In the genomic region with DNA sequence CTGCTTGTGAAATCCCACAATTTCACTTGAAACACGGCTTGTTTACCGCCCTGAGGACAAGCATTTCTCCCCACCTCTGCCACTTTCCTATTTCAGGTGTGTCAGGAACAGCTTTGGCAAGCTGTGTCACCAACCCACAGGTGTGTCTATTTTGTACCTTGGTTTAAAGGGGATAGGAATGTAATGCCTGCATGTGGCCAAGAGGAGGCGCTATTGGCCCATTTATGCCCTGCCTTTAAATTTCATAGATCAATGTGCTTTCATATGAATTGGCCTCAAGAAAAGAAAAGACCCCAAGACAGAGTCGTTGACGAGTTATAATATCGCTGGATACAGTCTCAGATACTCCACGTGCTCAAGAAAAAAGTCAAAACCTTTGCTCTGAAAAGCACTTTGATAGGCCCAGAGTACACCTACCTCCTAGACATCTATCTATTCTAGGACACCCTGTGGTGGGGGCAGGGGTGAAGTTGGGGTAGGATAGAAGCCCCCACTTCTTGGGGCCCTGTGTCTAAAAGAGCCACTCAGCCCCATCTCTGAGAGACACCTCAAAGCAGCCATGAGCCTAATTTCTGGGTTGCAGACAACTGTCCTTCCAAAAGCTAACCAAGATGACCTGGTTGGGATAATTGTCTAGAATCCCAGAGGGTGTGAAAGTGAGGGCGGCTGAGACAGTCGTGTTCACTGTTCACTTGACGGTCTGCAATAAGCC, we compare ENCODE assay signal across 9 mouse cellular contexts. TPM values are rescaled to one million over a fixed set of nuclear protein-coding genes. Genes with fewer than 3 reads are reported as not detected.
DNase-seq lines count a peak whose midpoint lies in the region; ATAC-seq and TF ChIP-seq lines count a peak whose summit lies in the region.
"Had no signal": no experiment of that assay in that cellular context is flagged by ENCODE, and none has a peak within 500 bp of the region (broad histone marks: within the 10 kb centered on the region; RNA-seq: fewer than 3 reads in every experiment).

No protein-coding gene starts in this region.

- no peak for TF ChIP-seq POLR2A in brain, embryonic 14.5 days (IDR thresholded peaks at IDR 0.05; ENCODE audit: borderline replicate concordance, extremely low read depth, insufficient read depth, insufficient read length, poor library complexity, severe bottlenecking)

- H3K4me2 ChIP-seq in heart, postnatal 0 days (ENCODE audit: low read depth, low read length), result no peak overlapping the region
- H3K4me2 ChIP-seq in midbrain, embryonic 15.5 days, result no peak overlapping the region
- H3K4me2 ChIP-seq in midbrain, embryonic 14.5 days (ENCODE audit: low read length), result no peak overlapping the region
- H3K4me2 ChIP-seq: embryonic facial prominence, embryonic 12.5 days had no signal

- H3K9me3 ChIP-seq in heart, postnatal 0 days (replicated peaks; ENCODE audit: control insufficient read depth, low read length), result peaks cover under 1% of the 10 kb centered on the region
- no peaks in the 10 kb centered on the region for H3K9me3 ChIP-seq in midbrain, embryonic 15.5 days
- 0 out of 2 replicates have a peak, but pooled peaks cover 2% of the 10 kb centered on the region for H3K9me3 ChIP-seq in midbrain, embryonic 14.5 days (ENCODE audit: control insufficient read depth, low read length)
- H3K9me3 ChIP-seq: embryonic facial prominence, embryonic 12.5 days had no signal

- H3K9ac ChIP-seq in heart, postnatal 0 days (replicated peaks; ENCODE audit: low read depth, low read length), result no peak overlapping the region
- no peak overlapping the region for H3K9ac ChIP-seq in midbrain, embryonic 15.5 days
- no peak overlapping the region for H3K9ac ChIP-seq in midbrain, embryonic 14.5 days (replicated peaks; ENCODE audit: low read length)
- H3K9ac ChIP-seq: embryonic facial prominence, embryonic 12.5 days had no signal

- no peak for DNase-seq in heart, postnatal 0 days (ENCODE audit: low spot score)
- no peak for DNase-seq in heart, adult 18-20 months
- no peak for DNase-seq in midbrain, embryonic 14.5 days
- DNase-seq in brain, embryonic 14.5 days (ENCODE audit: low read depth), result no peak
- DNase-seq in retina, embryonic 14.5 days (ENCODE audit: low spot score), result peak; percentile 61
- no peak for DNase-seq in layer of hippocampus, adult 18-20 months (ENCODE audit: low spot score in 2 of 2)
- no peak for DNase-seq in embryo, embryonic 11 days

- no peaks in the 10 kb centered on the region for H3K4me1 ChIP-seq in heart, postnatal 0 days (ENCODE audit: control insufficient read depth, insufficient read depth)
- peaks cover 7% of the 10 kb centered on the region; the same call in 1 of the 2 replicates for H3K4me1 ChIP-seq in midbrain, embryonic 15.5 days
- no peaks in the 10 kb centered on the region for H3K4me1 ChIP-seq in midbrain, embryonic 14.5 days (ENCODE audit: control insufficient read depth, insufficient read depth, low read length)
- H3K4me1 ChIP-seq: embryonic facial prominence, embryonic 12.5 days had no signal

- TF ChIP-seq CTCF in heart, postnatal 0 days (IDR thresholded peaks at IDR 0.05; ENCODE audit: low read depth), result peak; percentile 42
- TF ChIP-seq CTCF in brain, embryonic 14.5 days (IDR thresholded peaks at IDR 0.05; ENCODE audit: borderline replicate concordance, extremely low read depth, insufficient read depth, insufficient read length), result peak; percentile 56; the same call in 1 of the 2 replicates

- no peaks in the 10 kb centered on the region for H3K27me3 ChIP-seq in heart, postnatal 0 days (ENCODE audit: control insufficient read depth, insufficient read depth, low read length)
- no peaks in the 10 kb centered on the region for H3K27me3 ChIP-seq in midbrain, embryonic 15.5 days (replicated peaks)
- H3K27me3 ChIP-seq in midbrain, embryonic 14.5 days (ENCODE audit: control insufficient read depth, insufficient read depth, low read length), result no peaks in the 10 kb centered on the region
- H3K27me3 ChIP-seq: embryonic facial prominence, embryonic 12.5 days had no signal

- H3K36me3 ChIP-seq in heart, postnatal 0 days (replicated peaks; ENCODE audit: control insufficient read depth, insufficient read depth, low read length), result 0 out of 2 replicates have a peak, but pooled peaks cover 2% of the 10 kb centered on the region
- H3K36me3 ChIP-seq in midbrain, embryonic 15.5 days (replicated peaks), result no peaks in the 10 kb centered on the region
- H3K36me3 ChIP-seq in midbrain, embryonic 14.5 days (ENCODE audit: control insufficient read depth, insufficient read depth, low read length), result peaks cover 7% of the 10 kb centered on the region; the same call in 1 of the 2 replicates
- H3K36me3 ChIP-seq: embryonic facial prominence, embryonic 12.5 days had no signal

- no peak overlapping the region for H3K4me3 ChIP-seq in heart, postnatal 0 days (ENCODE audit: low read depth, low read length)
- no peak overlapping the region for H3K4me3 ChIP-seq in midbrain, embryonic 15.5 days
- no peak overlapping the region for H3K4me3 ChIP-seq in midbrain, embryonic 14.5 days (replicated peaks; ENCODE audit: low read depth, low read length)
- H3K4me3 ChIP-seq: embryonic facial prominence, embryonic 12.5 days had no signal

- WGBS in heart, postnatal 0 days, result 31% methylated on average over 10 of the region's 10 CpGs
- WGBS in midbrain, embryonic 15.5 days, result 38% methylated on average over 10 of the region's 10 CpGs
- 41% methylated on average over 10 of the region's 10 CpGs for WGBS in midbrain, embryonic 14.5 days

- no peak for ATAC-seq in heart, postnatal 0 days (ENCODE audit: insufficient read depth, low read depth)
- peak; percentile 28; the same call in 1 of the 2 replicates for ATAC-seq in midbrain, embryonic 15.5 days (replicated peaks)
- ATAC-seq in midbrain, embryonic 14.5 days (ENCODE audit: low FRiP score, low TSS enrichment), result no peak

- no peak overlapping the region for H3K27ac ChIP-seq in heart, postnatal 0 days (ENCODE audit: low read depth)
- H3K27ac ChIP-seq in midbrain, embryonic 15.5 days, result no peak overlapping the region
- no peak overlapping the region for H3K27ac ChIP-seq in midbrain, embryonic 14.5 days (replicated peaks; ENCODE audit: low read depth, low read length)
- H3K27ac ChIP-seq: embryonic facial prominence, embryonic 12.5 days had no signal

- no peak for TF ChIP-seq EP300 in heart, postnatal 0 days (IDR thresholded peaks at IDR 0.05; ENCODE audit: low read depth)

RNA-seq across cellular contexts. Expression of a gene that starts 9.3 kb away (rescaled TPM):
- 50.9 and 65.9 TPM in 2 replicates for total RNA-seq in heart, postnatal 0 days (2014; rRNA removed; ENCODE audit: low replicate concordance)
- 136 and 137 TPM in 2 replicates for polyA plus RNA-seq in heart, postnatal 0 days (2015; fragmentation: Nextera tagmentation; extraction: Ambion mirVana)
- total RNA-seq in heart, adult 18-20 months (2021), result 10 to 100 TPM; 65.5 to 68.2 TPM
- 294 and 304 TPM in 2 replicates for polyA plus RNA-seq in midbrain, embryonic 15.5 days (2015; fragmentation: Nextera tagmentation; extraction: Ambion mirVana)
- polyA plus RNA-seq in midbrain, embryonic 14.5 days (2014; fragmentation: Nextera tagmentation; extraction: Ambion mirVana), result 310 and 316 TPM in 2 replicates
- polyA plus RNA-seq in brain, embryonic 14.5 days (2012; rRNA removed), result 156 and 199 TPM in 2 replicates
- 100 to 1,000 TPM; 198 to 214 TPM for total RNA-seq in layer of hippocampus, adult 18-20 months (2021)

RNA-seq across cellular contexts. Expression of a gene that starts 38.3 kb away (rescaled TPM):
- total RNA-seq in heart, postnatal 0 days (2014; rRNA removed; ENCODE audit: low replicate concordance), result 0.23 and 2.8 TPM in 2 replicates
- 0.05 TPM in 1 of 2 replicates, not detected in the other for polyA plus RNA-seq in heart, postnatal 0 days (2015; fragmentation: Nextera tagmentation; extraction: Ambion mirVana)
- total RNA-seq in heart, adult 18-20 months (2021), result not detected
- 3.1 and 4.0 TPM in 2 replicates for polyA plus RNA-seq in midbrain, embryonic 15.5 days (2015; fragmentation: Nextera tagmentation; extraction: Ambion mirVana)
- polyA plus RNA-seq in midbrain, embryonic 14.5 days (2014; fragmentation: Nextera tagmentation; extraction: Ambion mirVana), result 2.5 and 3.1 TPM in 2 replicates
- polyA plus RNA-seq in brain, embryonic 14.5 days (2012; rRNA removed), result 3.1 and 3.9 TPM in 2 replicates
- 1 to 10 TPM; 6.6 to 8.7 TPM for total RNA-seq in layer of hippocampus, adult 18-20 months (2021)
